Mouse (Mus musculus) cortical plate, adult 2 months (tissue): ENCODE data around the gene Xndc1. TPM values are rescaled to one million over a fixed set of nuclear protein-coding genes. Genes with fewer than 3 reads are reported as not detected.

Source experiments
- H3K27ac ChIP-seq: fragments of 200-500 bp; 2 replicates; pipeline ENCODE4 v1.5.1; 2012; ENCODE audit warnings: low read length, control low read depth, inconsistent platforms; ENCODE audit not compliant: insufficient read depth
- H3K4me1 ChIP-seq: fragments of 200-500 bp; 2 replicates; pipeline ENCODE4 v1.6.1; 2011; ENCODE audit warnings: low read length; ENCODE audit not compliant: control insufficient read depth, insufficient read depth
- H3K4me3 ChIP-seq: fragments of 200-500 bp; 2 replicates; pipeline ENCODE4 v1.5.1; 2011; ENCODE audit warnings: mild to moderate bottlenecking, low read length, control low read depth; ENCODE audit not compliant: insufficient read depth
- CTCF ChIP-seq: fragments of 200-500 bp; IDR thresholded peaks from 2 replicates; pipeline ENCODE4 v1.5.1; 2011; ENCODE audit warnings: mild to moderate bottlenecking, control low read depth, low read length; ENCODE audit not compliant: insufficient read depth; ENCODE audit errors: extremely low read depth
- POLR2A ChIP-seq: fragments of 200-500 bp; IDR thresholded peaks from 2 replicates; pipeline ENCODE4 v1.6.1; 2011; ENCODE audit warnings: mild to moderate bottlenecking, low read length, control low read depth; ENCODE audit not compliant: insufficient read depth; ENCODE audit errors: extremely low read depth
- polyA plus RNA-seq: library from polyadenylated mRNA; depleted of rRNA; stranded (reverse); fragments of >200 nt; gene quantifications from 2 replicates; pipeline ENCODE4 v1.2.3, GENCODE M21; 2012; rRNA removed

Xndc1 gene
- polyA plus RNA-seq, 1 experiment, result 38.4 TPM

DNA sequence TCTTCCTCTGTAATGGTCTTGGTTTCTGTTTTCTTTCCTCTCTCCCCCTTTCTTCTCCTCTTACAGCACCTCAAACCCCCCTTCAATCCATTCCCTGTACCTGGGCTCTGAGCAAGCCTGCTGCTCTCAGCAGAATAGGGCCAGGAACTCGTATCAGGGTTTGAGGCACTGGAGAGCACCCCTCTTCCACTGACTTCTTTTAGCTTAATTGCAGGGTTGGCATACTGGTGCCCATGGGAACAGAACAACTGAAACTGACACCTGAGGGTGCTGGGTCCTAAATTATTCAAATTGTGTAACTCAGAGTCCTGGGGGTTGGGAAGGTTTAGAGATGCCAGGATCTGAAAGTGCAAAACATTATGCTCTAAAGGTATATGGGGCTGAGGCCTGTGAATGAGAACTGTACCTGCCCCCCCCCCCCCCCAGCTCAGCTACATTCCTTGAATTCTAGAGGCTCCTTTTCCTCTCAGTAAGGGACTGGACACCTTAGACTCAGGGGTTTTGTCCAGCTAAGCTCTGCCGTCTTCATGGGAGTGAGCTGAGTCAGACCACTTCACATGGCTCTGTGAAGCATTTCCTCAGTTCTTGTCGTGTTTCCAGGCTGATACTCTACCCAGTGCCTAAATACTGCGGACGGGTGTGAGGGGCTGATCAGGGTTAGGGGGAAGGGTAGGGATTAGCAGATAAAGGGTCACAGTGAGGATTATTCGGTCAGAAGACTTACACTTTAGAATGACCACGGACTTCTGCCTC is 51.4 kb downstream of the Xndc1 start, which contains the start of gene Chrna10:
TSS of gene Chrna10 (minus strand) at position 250 of the 753 bp plus-strand sequence.
- TF ChIP-seq CTCF (no peak), POLR2A (no peak)
- no peaks in the 10 kb centered on the region for H3K4me1 ChIP-seq
- H3K4me3 ChIP-seq, result no peak within 1 kb of the TSS
- H3K27ac ChIP-seq, result no peak within 1 kb of the TSS

DNA sequence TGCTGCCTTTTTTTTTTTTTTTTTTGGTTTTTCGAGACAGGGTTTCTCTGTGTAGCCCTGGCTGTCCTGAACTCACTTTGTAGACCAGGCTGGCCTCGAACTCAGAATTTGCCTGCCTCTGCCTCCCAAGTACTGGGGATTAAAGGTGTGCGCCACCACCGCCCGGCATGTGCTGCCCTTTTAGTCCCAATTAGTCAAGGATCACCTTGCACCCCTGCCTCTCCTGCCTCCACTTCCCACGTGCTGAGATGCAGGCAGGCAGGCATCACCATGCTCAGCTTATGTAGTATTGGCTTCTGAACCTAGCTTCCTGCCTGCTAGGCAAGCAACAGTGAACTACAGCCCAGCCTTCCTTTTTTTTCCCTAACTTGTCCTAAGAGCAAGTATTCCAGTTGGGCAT is 52.1 kb downstream of the Xndc1 start:
- Histone ChIP-seq H3K4me1 (no peaks in the 10 kb centered on the region), H3K27ac (no peak overlapping the region), H3K4me3 (no peak overlapping the region)
- TF ChIP-seq CTCF, result no peak
- no peak for TF ChIP-seq POLR2A

DNA sequence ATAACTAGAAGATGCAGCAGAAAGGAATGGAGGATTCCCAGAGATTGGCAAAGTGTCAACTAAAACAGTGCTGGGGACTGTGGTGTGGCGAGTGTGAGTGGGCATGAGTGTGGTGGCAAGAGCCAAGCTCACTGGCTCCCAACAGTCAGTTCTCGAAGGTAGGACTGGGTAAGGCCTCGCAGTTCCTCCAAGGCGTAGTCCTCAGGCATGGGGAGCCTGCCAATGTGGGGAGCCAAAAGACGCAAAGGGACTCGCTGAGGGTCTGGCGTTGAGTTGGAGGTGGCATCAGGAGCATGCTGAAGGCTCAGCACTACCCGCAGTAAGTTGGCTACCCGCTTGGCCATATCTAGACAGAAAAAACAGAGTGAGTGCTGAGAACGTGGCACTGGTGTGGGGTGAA is 55.0 kb downstream of the Xndc1 start:
- Histone ChIP-seq H3K4me3 (no peak overlapping the region), H3K4me1 (no peaks in the 10 kb centered on the region), H3K27ac (no peak overlapping the region)
- no peak for TF ChIP-seq POLR2A
- TF ChIP-seq CTCF, result no peak

DNA sequence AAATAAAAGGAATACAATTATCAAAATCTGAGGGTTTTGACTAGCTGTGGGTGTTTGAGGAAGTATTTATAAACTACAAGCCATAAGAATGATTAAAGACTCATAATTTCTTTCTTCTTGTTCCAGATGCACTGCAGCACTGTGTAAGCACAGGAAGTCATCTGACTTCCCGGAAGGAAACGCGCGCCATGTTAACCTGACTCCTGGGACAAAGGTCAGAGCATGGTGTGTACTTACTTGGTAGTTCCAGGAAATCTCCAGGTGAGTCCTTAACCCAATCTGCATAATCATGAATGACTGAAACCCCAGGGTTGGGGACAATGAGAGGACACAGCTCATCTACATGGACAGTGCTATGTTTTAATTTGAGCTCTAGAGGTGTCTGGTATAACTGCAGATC is 67.1 kb downstream of the Xndc1 start:
- Histone ChIP-seq H3K27ac (no peak overlapping the region), H3K4me1 (no peaks in the 10 kb centered on the region), H3K4me3 (no peak overlapping the region)
- TF ChIP-seq CTCF (no peak), POLR2A (no peak)

Other genes with a start within 250 kb of the Xndc1 start
- gene Phox2a, start 247.2 kb upstream of the Xndc1 start, polyA plus RNA-seq, result not detected in 2 replicates
- 36.5 and 40.7 TPM in 2 replicates for gene Inppl1, start 227.3 kb upstream of the Xndc1 start, polyA plus RNA-seq
- 1.1 and 2.1 TPM in 2 replicates for gene Folr2, start 208.3 kb upstream of the Xndc1 start, polyA plus RNA-seq
- 60.3 and 63.5 TPM in 2 replicates for gene Anapc15, start 201.8 kb upstream of the Xndc1 start, polyA plus RNA-seq
- 0.81 and 1.5 TPM in 2 replicates for gene Folr1, start 194.7 kb upstream of the Xndc1 start, polyA plus RNA-seq
- 199 and 213 TPM in 2 replicates for gene Lamtor1, start 159.6 kb upstream of the Xndc1 start, polyA plus RNA-seq
- 0.15 and 0.19 TPM in 2 replicates for gene Tomt, start 159.2 kb upstream of the Xndc1 start, polyA plus RNA-seq
- gene Lrrc51, start 131.6 kb upstream of the Xndc1 start, polyA plus RNA-seq, result 11.8 and 12.6 TPM in 2 replicates
- 51.6 and 54.9 TPM in 2 replicates for gene Numa1, start 131.4 kb upstream of the Xndc1 start, polyA plus RNA-seq
- gene Il18bp, start 46.8 kb upstream of the Xndc1 start, polyA plus RNA-seq, result 11.8 and 12.7 TPM in 2 replicates
- gene Rnf121, start within 50 bp of the Xndc1 start, polyA plus RNA-seq, result 55.9 and 59.4 TPM in 2 replicates
- gene Xntrpc, start 202 bp downstream of the Xndc1 start, polyA plus RNA-seq, result 1.9 and 2.8 TPM in 2 replicates
- gene Trpc2, start 17.6 kb downstream of the Xndc1 start, polyA plus RNA-seq, result 0.53 and 2.0 TPM in 2 replicates
- gene Art1, start 36.2 kb downstream of the Xndc1 start, polyA plus RNA-seq, result 0.23 TPM in 1 of 2 replicates, not detected in the other
- not detected in 2 replicates for gene Art5, start 44.0 kb downstream of the Xndc1 start, polyA plus RNA-seq
- 0.04 TPM in 1 of 2 replicates, not detected in the other for gene Chrna10, start 51.3 kb downstream of the Xndc1 start, polyA plus RNA-seq
- 16.2 and 17.1 TPM in 2 replicates for gene Nup98, start 144.7 kb downstream of the Xndc1 start, polyA plus RNA-seq
- 29.1 and 29.9 TPM in 2 replicates for gene Pgap2, start 144.7 kb downstream of the Xndc1 start, polyA plus RNA-seq
- 50.9 and 55.1 TPM in 2 replicates for gene Rhog, start 190.5 kb downstream of the Xndc1 start, polyA plus RNA-seq
- 75.4 and 75.7 TPM in 2 replicates for gene Stim1, start 202.3 kb downstream of the Xndc1 start, polyA plus RNA-seq